Mouse (Mus musculus) hematopoietic stem cell, adult 5-6 weeks (primary cell): ENCODE measurements around the gene Krtap28-13. TPM values are rescaled to one million over a fixed set of nuclear protein-coding genes. Genes with fewer than 3 reads are reported as not detected.
A peak's percentile ranks its signal among the peaks of the same experiment; 100 is the strongest.

ENCODE experiments used
- ATAC-seq, 2 experiments: fragments of 125-278 bp in 1 of 2; replicated peaks in 1 of 2; 2 replicates each; pipeline ENCODE4 v1.8.0; 2016 to 2017; ENCODE audit warnings: inconsistent platforms in 2 of 2, mild to moderate bottlenecking in 2 of 2, moderate number of reproducible peaks in 2 of 2, low read depth in 1 of 2, moderate TSS enrichment in 1 of 2; ENCODE audit not compliant: low FRiP score in 2 of 2, poor library complexity in 2 of 2, severe bottlenecking in 2 of 2, insufficient read depth in 1 of 2, low TSS enrichment in 1 of 2
- total RNA-seq: library from RNA; stranded (forward); fragments of 172-1452, 232-1000 nt; gene quantifications from 2 replicates; pipeline ENCODE4 v1.2.3, GENCODE M21; 2017

Gene Krtap28-13
- total RNA-seq, 1 experiment from 2014 or later = not detected

DNA sequence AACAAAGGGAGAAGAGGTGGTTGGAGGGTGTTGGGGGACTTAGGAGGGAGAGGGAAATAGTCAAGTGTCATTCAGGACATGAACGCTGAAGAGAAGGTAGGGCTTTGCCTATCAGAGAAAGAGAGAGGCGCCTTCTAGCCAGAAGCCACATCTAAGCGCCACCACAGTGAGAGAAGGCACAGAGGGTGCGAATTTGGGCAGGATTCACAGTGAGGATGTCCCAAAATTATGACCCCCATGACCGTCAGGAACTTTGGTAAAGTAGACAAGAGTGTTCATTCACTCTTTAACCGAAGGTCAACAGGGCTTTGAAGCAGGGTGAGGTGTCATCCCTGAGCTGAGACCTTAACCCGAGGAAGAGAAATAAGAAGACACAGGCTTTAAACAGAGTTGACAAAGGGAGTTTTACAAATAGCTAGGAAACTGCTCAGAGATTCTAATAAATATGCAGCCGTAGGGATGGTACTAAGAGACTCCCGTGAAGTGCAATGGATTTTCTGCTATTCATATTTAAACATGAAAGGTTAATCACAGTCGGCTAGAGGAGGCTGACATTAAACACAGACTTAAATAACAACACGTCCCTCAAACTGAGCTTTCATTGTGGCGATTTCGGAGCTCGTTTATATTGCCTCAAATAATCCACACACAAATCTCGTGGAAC lies 14.9 kb downstream of the Krtap28-13 start:
- no peak; a peak in 1 of 4 replicates for ATAC-seq

DNA sequence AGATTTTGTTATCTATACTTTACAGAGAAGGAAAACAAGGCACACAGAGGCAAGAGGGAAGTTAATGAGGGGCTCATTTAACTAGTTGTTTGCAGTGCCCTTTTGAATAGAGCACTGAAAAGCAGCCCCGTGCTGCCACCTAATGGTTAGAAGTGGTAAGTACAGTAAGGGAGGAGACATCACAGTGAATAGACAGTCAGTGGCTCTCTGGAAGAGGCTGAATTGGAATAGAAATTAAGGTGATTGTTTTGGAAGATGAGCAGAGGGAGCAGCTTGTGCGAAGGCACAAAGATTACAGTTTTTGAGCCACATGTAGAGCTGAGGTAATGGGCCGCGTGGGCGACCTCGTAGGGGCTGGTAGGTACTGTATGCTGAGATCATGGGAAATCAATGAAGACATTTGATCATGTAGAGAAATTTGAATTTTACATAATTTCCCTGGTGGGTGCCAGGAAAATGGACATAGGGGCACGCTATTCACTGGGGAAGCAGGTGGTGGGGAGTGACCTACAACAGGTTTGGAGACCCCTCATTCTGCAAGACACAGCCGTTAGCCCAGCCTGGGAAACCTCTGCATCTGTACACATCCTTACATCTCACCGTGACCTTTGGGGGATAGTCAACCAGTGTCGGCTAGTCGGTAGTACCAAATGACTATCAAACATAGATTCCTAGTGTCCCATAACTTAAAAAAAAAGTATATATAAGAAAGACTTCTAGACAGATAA lies 15.6 kb downstream of the Krtap28-13 start:
- ATAC-seq = peak; percentile 90 to 98

DNA sequence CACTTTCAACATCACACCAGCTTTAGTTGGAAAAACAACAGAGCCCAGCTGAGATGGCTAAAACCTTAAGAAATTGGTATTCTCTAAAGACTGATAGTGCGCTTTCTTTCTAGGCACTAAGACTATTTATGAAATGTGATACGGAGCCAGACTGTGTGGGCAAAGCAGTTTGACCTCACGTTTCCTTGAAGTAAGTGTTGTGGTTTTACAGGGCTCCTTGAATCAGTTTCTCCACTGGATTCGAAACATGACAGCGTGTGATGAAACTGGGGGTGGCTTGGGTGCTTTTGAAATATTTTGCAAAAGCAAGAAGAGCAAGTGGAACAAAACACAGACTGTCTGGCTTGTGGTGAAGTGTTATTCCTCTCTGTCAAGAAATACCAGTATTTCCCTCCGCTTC lies 16.3 kb downstream of the Krtap28-13 start:
- ATAC-seq = peak; percentile 24 to 65; a peak in 2 of 4 replicates

DNA sequence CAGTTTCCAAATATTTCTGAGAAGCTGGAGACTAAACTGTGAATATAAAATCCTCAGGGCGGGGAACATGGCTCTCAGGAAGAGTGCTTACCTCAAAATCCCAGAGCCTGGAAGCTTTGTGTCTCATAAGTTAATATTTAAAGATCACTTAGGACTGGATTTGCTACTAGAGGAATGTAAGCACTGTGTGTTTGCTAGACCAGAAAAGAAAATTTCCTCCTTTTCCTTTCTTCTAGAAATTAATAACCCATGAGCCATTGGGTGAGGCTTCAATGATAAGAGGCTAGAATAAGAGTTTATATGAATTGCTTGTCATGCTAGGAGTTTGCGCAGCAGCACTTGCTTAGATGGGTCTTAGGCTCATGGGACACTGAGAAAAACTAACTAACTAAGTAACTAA lies 24.1 kb downstream of the Krtap28-13 start:
- ATAC-seq = no peak

DNA sequence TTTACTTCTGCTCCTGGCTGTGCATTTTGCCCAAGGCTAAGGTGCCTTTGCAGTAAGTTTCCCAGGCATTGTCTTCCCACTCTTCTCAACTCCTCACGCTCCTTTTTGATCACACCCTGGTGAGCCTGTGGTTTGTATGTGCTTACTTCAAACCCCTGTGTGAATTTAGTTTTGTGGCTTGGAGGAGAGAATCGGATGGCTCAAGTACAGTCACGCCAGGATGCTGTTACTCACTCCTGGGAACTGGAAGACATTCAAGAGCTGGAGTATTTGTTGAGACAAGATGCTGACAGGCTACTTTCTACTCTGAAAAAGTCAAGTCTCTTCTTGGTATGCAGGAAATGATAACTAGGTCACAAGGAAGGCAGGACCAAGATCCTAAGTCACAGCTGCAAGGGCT lies 30.5 kb downstream of the Krtap28-13 start:
- ATAC-seq = no peak

DNA sequence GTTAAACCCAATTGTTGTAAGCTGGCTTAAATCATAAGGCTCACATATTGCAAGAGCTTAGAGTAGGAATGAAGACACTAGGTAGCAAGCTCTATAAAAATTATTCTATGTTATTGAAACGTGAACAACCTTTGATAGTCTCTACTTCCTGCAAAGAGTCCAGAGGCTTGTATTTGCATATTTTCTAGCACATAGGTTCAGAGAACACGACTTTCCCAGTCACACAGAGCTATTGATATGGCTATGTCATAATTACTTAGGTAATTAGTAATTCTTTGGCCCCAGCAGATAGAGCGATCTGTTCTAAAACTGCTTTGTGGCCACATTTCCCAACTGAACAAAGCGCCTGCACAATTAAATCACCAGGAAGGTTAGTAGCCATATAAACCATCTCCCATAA lies 36.2 kb downstream of the Krtap28-13 start:
- ATAC-seq = no peak

DNA sequence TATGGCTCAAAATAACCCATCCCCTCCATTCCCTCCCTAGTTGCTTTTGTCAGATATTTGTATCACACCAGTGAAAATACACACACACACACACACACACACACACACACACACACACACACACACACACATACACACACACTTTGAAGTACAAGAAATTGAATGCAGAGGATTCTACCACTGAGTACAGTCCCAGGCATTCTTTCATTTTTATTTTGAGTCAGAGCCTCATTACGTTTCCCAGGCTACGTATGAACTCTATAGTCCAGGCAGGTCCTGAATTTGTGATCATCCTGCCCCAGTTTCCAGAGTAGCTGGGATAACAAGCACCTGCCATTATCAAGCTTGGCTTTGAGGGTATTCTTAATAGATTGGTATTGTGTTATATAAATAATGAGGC lies 38.4 kb downstream of the Krtap28-13 start:
- ATAC-seq = no peak

DNA sequence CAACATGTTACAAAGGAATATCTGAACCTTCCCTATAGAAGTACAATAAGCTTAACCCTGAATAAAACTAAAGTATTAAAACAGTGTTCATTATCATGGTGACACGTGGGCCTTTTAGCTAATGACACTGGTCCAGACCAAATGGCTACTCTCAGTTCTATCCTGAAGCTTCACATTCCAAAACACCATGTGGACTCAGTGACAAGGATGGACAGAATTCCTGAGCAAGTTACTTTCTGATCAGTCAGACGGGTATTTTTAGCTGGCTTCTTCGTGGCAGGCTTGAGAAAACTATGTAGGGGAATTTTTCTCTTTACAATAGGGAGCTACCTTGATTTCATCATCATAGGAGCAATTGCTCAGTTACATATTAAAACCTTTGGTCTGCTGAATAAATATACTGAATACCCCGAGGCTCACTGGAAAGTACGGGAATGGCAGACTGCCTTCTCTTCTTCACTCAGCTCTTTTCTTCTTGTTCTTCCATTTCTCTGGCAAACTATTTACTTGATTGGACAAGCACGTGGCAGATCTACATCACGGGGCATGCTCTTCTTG lies 38.9 kb downstream of the Krtap28-13 start:
- no peak for ATAC-seq

DNA sequence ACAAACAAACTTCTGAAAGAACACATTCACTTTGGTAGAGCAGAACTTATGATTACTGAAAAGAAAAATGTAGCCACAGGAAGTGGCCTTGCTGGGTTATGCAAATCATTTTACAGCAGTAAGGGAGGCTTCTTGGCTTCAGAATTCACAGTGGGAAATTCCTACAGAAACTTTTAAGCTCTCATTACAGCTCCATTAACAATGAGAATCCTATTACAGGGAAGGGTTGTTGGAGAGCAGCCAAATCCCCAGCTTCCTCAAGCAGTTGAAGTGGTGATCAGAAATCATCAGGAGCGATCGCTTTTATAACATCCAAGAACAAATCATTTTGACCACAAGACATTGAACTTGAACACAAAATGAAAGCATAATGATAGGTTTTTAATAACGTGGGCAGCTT lies 41.2 kb downstream of the Krtap28-13 start:
- ATAC-seq = no peak

DNA sequence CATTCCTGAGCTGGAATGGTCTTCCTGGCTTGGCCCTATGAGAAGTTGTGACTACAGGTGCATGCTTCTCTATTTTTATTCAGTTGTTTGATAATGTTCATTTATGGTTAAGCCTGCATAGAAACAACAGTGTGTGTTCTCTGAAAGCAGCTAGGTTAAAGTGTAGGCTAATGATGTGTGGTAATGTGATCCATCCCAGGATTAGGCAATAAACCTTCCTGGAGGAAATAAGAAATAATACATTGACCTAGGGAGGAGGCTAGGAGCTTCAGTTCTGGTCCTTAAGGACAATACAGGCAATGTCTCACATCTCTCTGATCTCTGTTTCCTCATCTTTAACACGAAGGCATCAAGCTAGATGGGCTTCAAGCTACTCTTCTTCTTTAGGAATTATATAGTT lies 44.7 kb downstream of the Krtap28-13 start:
- no peak for ATAC-seq

DNA sequence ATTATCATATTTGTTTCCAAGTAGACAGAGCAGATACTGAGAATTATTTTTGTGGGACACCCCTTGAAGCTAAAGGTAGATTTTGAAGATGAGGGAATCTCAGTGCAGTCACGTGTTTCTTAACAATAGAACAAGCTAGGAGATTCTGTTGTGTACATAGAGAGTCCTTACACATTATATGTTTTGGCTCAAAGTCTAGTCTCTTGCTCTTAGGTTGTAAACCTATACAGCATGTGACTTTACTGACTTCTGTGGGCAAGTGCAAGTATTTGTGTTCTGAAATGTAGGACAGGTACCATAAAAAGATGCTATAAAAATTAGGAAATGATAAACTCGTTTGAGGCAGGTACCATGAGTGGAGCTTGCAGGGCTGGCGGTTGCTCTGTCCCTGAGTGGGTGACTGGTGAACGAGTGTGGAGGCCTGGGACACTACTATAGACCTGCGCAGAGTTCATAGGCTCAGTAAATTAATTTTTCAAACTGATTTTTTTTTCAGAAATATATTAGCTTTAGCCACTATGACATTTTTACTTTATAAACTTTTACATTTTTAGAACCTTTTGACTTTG lies 46.8 kb downstream of the Krtap28-13 start:
- ATAC-seq = no peak

DNA sequence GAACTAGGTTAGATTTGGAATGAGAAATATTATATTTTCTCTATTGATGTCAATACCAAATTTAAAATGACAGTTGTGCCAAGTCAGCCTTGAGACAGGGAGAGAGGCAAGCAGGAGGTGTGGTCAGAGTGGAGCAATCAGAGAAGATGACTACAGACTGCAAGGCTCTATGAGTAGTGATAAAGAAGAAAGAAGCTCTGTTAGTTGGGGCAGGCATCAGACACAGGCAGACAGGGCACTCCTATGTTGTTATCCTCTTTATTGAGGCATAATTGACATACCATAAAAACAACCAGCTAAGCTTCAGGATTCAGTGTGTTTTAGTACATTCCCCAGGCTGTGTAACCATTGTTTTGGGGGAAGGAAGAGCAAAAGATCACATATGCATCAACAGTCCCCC lies 50.3 kb downstream of the Krtap28-13 start:
- no peak for ATAC-seq

Other genes starting within 250 kb of the Krtap28-13 start
- 36.5 and 37.6 TPM in 2 replicates for gene Agfg1, start 221.4 kb upstream of the Krtap28-13 start, total RNA-seq
- not detected in 2 replicates for gene A030005L19Rik, start 147.6 kb upstream of the Krtap28-13 start, total RNA-seq
- not detected in 2 replicates for gene A030014E15Rik, start 136.0 kb upstream of the Krtap28-13 start, total RNA-seq
- not detected in 2 replicates for gene Gm6217, start 129.5 kb upstream of the Krtap28-13 start, total RNA-seq
- not detected in 2 replicates for gene A030003K21Rik, start 117.5 kb upstream of the Krtap28-13 start, total RNA-seq
- not detected in 2 replicates for gene Gm7544, start 104.9 kb upstream of the Krtap28-13 start, total RNA-seq
- gene Gm47955, start 100.6 kb upstream of the Krtap28-13 start, total RNA-seq = not detected in 2 replicates
- gene Gm47959, start 60.4 kb upstream of the Krtap28-13 start, total RNA-seq = not detected in 2 replicates
- 0.38 and 0.79 TPM in 2 replicates for gene Slc19a3, start 22.5 kb upstream of the Krtap28-13 start, total RNA-seq
- gene Krtap28-10, start 18.4 kb upstream of the Krtap28-13 start, total RNA-seq = not detected in 2 replicates
- gene Gm47969, start 16.0 kb upstream of the Krtap28-13 start, total RNA-seq = not detected in 2 replicates
- gene A030005K14Rik, start 1.6 kb upstream of the Krtap28-13 start, total RNA-seq = not detected in 2 replicates
- not detected in 2 replicates for gene Ccl20, start 55.8 kb downstream of the Krtap28-13 start, total RNA-seq
- not detected in 2 replicates for gene Daw1, start 98.8 kb downstream of the Krtap28-13 start, total RNA-seq